Mouse (Mus musculus): ENCODE data around the gene AC140267.1. TPM values are rescaled to one million over a fixed set of nuclear protein-coding genes. Genes with fewer than 3 reads are reported as not detected.

Gene AC140267.1
- polyA plus RNA-seq, 1 experiment from 2014 or later, result 1.2 TPM

DNA sequence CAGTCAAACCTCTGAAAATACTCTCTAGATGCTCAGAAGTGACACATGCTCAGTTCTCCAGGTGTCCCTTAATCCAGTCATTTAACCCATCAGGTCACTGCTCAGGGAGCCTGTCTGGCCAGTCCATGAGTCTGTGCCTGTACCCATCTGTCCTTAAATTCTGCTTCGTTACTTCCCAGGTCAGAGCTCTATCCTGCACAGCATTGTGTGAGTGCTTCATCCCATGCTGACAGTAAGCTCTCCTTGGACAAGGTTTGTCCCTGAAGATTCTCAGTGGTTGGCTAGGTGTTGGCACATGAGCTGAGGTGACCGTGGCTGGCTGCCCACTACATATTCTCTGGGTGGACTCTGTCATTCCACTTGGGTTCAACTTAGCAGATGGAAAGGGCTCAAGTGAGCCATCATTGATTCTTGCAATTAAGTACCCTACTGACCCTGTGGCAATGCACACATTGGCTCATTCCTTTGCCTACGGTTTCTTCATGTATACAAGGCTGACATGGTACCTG is 29.5 kb upstream of the AC140267.1 start:
- 90% methylated on average over 3 of the region's 3 CpGs for WGBS
- H3K36me3 ChIP-seq (ENCODE audit: control insufficient read depth, insufficient read depth, low read length), result no peaks in the 10 kb centered on the region
- H3K4me1 ChIP-seq (ENCODE audit: control insufficient read depth, insufficient read depth, low read length), result no peaks in the 10 kb centered on the region
- H3K27ac ChIP-seq (ENCODE audit: low read length), result no peak overlapping the region
- no peak overlapping the region for H3K4me3 ChIP-seq (replicated peaks; ENCODE audit: low read length)
- no peak overlapping the region for H3K9ac ChIP-seq (ENCODE audit: low read length)
- H3K9me3 ChIP-seq (replicated peaks; ENCODE audit: control insufficient read depth, low read length), result no peaks in the 10 kb centered on the region
- ATAC-seq (ENCODE audit: insufficient read depth, low FRiP score), result no peak
- H3K27me3 ChIP-seq (ENCODE audit: control insufficient read depth, insufficient read depth, low read length), result no peaks in the 10 kb centered on the region
- H3K4me2 ChIP-seq (ENCODE audit: low read depth, low read length), result no peak overlapping the region

DNA sequence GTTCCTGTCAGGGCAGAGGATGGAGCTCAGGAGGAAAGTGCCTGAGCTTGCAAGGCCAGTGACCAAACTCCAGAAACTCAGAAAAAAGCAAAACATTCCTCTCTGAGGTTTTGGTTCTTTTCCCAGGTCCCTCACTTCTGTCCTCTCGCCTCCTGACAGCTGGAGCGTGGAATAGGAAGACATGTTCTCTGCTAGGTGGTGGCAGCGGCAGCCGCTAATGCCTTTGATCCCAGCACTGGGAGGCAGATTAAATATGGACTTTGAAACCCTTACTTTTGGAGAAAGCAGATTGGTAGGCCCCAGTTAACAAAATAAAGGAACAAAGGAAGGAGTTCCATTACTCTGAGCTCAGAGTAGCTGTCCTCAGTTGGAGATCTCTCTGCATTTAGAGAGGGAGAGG is 27.2 kb upstream of the AC140267.1 start:
- Histone ChIP-seq H3K9me3 (replicated peaks; ENCODE audit: control insufficient read depth, low read length) (no peaks in the 10 kb centered on the region), H3K27ac (ENCODE audit: low read length) (peak overlapping the region; percentile 48; the same call in 1 of the 2 replicates), H3K4me3 (replicated peaks; ENCODE audit: low read length) (no peak overlapping the region), H3K9ac (ENCODE audit: low read length) (no peak overlapping the region), H3K27me3 (ENCODE audit: control insufficient read depth, insufficient read depth, low read length) (no peaks in the 10 kb centered on the region), H3K4me1 (ENCODE audit: control insufficient read depth, insufficient read depth, low read length) (no peaks in the 10 kb centered on the region), H3K4me2 (ENCODE audit: low read depth, low read length) (0 out of 2 replicates have a peak overlapping the region, but pooled peaks have one; percentile 3), H3K36me3 (ENCODE audit: control insufficient read depth, insufficient read depth, low read length) (no peaks in the 10 kb centered on the region; the same call in 1 of the 2 replicates)
- 31% methylated on average over 4 of the region's 4 CpGs for WGBS
- ATAC-seq (ENCODE audit: insufficient read depth, low FRiP score), result no peak

- ATAC-seq (ENCODE audit: insufficient read depth, low FRiP score), result no peak
- H3K4me1 ChIP-seq (ENCODE audit: control insufficient read depth, insufficient read depth, low read length), result no peaks in the 10 kb centered on the region
- no peaks in the 10 kb centered on the region; the same call in 1 of the 2 replicates for H3K36me3 ChIP-seq (ENCODE audit: control insufficient read depth, insufficient read depth, low read length)
- H3K9me3 ChIP-seq (replicated peaks; ENCODE audit: control insufficient read depth, low read length), result no peaks in the 10 kb centered on the region
- no peak overlapping the region for H3K4me3 ChIP-seq (replicated peaks; ENCODE audit: low read length)
- H3K27me3 ChIP-seq (ENCODE audit: control insufficient read depth, insufficient read depth, low read length), result no peaks in the 10 kb centered on the region
- H3K9ac ChIP-seq (ENCODE audit: low read length), result no peak overlapping the region
- H3K27ac ChIP-seq (ENCODE audit: low read length), result no peak overlapping the region
- no peak overlapping the region for H3K4me2 ChIP-seq (ENCODE audit: low read depth, low read length)
Measured at GRCm38 (mm10) chr15:80213688-80214087, 21.9 kb upstream of the AC140267.1 start.

DNA sequence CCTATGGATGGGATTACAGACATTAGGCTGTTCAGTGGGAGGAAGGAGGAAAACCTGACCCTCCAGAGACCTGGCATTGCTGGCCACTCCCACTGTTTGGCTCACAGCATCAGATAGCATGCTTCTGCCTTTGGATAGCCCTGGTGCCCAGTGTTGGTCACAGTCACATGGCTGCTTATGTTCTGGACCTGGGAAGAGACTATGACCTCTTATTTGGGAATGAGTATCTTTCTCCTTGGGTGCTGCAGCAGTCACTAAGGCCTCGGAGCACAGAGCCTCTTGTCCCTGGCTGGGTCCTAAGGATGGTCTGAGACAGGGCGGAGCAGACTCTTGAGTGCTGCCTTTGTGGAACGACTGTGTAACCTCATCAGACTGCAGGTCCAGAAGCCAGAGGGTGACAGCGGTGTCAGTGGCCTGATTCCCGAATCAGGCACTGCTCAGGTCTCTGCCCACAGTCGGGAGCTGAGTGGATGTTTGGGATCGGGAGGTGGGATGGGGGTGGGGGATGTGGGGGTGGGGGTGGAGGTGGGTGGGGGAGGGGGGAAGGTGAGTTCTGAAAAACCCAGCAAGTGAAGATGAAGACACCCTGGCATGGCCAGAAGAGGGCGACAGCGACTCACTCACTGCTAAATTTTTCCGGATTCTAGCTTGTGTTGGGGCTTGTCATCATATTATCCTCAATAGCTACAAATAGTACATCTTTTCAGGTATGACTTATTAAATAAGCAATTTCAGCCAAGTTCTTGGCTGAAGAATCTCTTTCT is 19.7 kb upstream of the AC140267.1 start:
- Histone ChIP-seq H3K9me3 (replicated peaks; ENCODE audit: control insufficient read depth, low read length) (no peaks in the 10 kb centered on the region), H3K9ac (ENCODE audit: low read length) (no peak overlapping the region), H3K4me1 (ENCODE audit: control insufficient read depth, insufficient read depth, low read length) (peaks cover 8% of the 10 kb centered on the region; the same call in 1 of the 2 replicates), H3K36me3 (ENCODE audit: control insufficient read depth, insufficient read depth, low read length) (no peaks in the 10 kb centered on the region; the same call in 1 of the 2 replicates), H3K27me3 (ENCODE audit: control insufficient read depth, insufficient read depth, low read length) (no peaks in the 10 kb centered on the region), H3K27ac (ENCODE audit: low read length) (no peak overlapping the region), H3K4me2 (ENCODE audit: low read depth, low read length) (no peak overlapping the region), H3K4me3 (replicated peaks; ENCODE audit: low read length) (no peak overlapping the region)
- ATAC-seq (ENCODE audit: insufficient read depth, low FRiP score), result no peak
- WGBS, result 18% methylated on average over 10 of the region's 10 CpGs

GRCm38 (mm10) chr15:80216480-80216820 is 19.2 kb upstream of the AC140267.1 start:
- Histone ChIP-seq H3K27ac (ENCODE audit: low read length) (no peak overlapping the region), H3K9me3 (replicated peaks; ENCODE audit: control insufficient read depth, low read length) (no peaks in the 10 kb centered on the region), H3K36me3 (ENCODE audit: control insufficient read depth, insufficient read depth, low read length) (no peaks in the 10 kb centered on the region; the same call in 1 of the 2 replicates), H3K4me1 (ENCODE audit: control insufficient read depth, insufficient read depth, low read length) (peaks cover 8% of the 10 kb centered on the region; the same call in 1 of the 2 replicates), H3K4me3 (replicated peaks; ENCODE audit: low read length) (no peak overlapping the region), H3K27me3 (ENCODE audit: control insufficient read depth, insufficient read depth, low read length) (no peaks in the 10 kb centered on the region), H3K4me2 (ENCODE audit: low read depth, low read length) (no peak overlapping the region), H3K9ac (ENCODE audit: low read length) (no peak overlapping the region)
- no peak for ATAC-seq (ENCODE audit: insufficient read depth, low FRiP score)
- WGBS, result 62% methylated on average over 9 of the region's 9 CpGs

- no peak for ATAC-seq (ENCODE audit: insufficient read depth, low FRiP score)
- Histone ChIP-seq H3K4me3 (replicated peaks; ENCODE audit: low read length) (no peak overlapping the region), H3K9me3 (replicated peaks; ENCODE audit: control insufficient read depth, low read length) (no peaks in the 10 kb centered on the region), H3K36me3 (ENCODE audit: control insufficient read depth, insufficient read depth, low read length) (no peaks in the 10 kb centered on the region; the same call in 1 of the 2 replicates), H3K4me2 (ENCODE audit: low read depth, low read length) (no peak overlapping the region), H3K9ac (ENCODE audit: low read length) (no peak overlapping the region), H3K4me1 (ENCODE audit: control insufficient read depth, insufficient read depth, low read length) (peaks cover 8% of the 10 kb centered on the region; the same call in 1 of the 2 replicates), H3K27ac (ENCODE audit: low read length) (no peak overlapping the region), H3K27me3 (ENCODE audit: control insufficient read depth, insufficient read depth, low read length) (no peaks in the 10 kb centered on the region)
- WGBS, result 88% methylated on average over 10 of the region's 10 CpGs
Measured at GRCm38 (mm10) chr15:80217476-80217875, 18.2 kb upstream of the AC140267.1 start.

DNA sequence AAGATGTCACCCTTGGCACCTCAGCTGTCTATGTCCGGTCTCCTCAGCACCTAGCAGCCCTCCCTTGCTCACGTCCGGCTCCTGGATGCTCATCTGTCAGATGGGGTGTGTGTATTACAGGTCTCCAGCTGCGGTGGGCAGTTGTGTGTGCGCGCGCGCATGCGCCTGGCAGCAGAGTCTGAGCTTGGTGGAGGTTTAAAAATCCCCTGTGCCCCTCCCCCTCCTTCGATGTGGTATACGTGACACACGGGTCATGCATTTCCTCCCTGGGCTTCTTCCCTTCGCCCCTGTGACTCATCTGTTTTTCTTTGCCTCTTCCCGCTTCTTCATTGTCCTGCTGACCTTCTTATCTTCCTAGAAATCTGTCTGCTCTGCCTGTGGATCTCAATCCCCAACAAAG is 16.4 kb upstream of the AC140267.1 start:
- peak overlapping the region; percentile 42; the same call in 1 of the 2 replicates for H3K9ac ChIP-seq (ENCODE audit: low read length)
- H3K36me3 ChIP-seq (ENCODE audit: control insufficient read depth, insufficient read depth, low read length), result no peaks in the 10 kb centered on the region
- ATAC-seq (ENCODE audit: insufficient read depth, low FRiP score), result peak; percentile 34; the same call in 1 of the 2 replicates
- H3K4me1 ChIP-seq (ENCODE audit: control insufficient read depth, insufficient read depth, low read length), result peaks cover 8% of the 10 kb centered on the region; the same call in 1 of the 2 replicates
- H3K27ac ChIP-seq (ENCODE audit: low read length), result peak overlapping the region; percentile 21; the same call in 1 of the 2 replicates
- no peak overlapping the region for H3K4me3 ChIP-seq (replicated peaks; ENCODE audit: low read length)
- 21% methylated on average over 14 of the region's 14 CpGs for WGBS
- no peaks in the 10 kb centered on the region for H3K27me3 ChIP-seq (ENCODE audit: control insufficient read depth, insufficient read depth, low read length)
- H3K9me3 ChIP-seq (replicated peaks; ENCODE audit: control insufficient read depth, low read length), result no peaks in the 10 kb centered on the region
- peak overlapping the region; percentile 21; the same call in 1 of the 2 replicates for H3K4me2 ChIP-seq (ENCODE audit: low read depth, low read length)

- H3K4me3 ChIP-seq (replicated peaks; ENCODE audit: low read length), result no peak overlapping the region
- H3K9me3 ChIP-seq (replicated peaks; ENCODE audit: control insufficient read depth, low read length), result no peaks in the 10 kb centered on the region
- 56% methylated on average over 4 of the region's 4 CpGs for WGBS
- no peaks in the 10 kb centered on the region for H3K36me3 ChIP-seq (ENCODE audit: control insufficient read depth, insufficient read depth, low read length)
- H3K27me3 ChIP-seq (ENCODE audit: control insufficient read depth, insufficient read depth, low read length), result no peaks in the 10 kb centered on the region
- ATAC-seq (ENCODE audit: insufficient read depth, low FRiP score), result no peak
- peak overlapping the region; percentile 21; the same call in 1 of the 2 replicates for H3K27ac ChIP-seq (ENCODE audit: low read length)
- H3K4me2 ChIP-seq (ENCODE audit: low read depth, low read length), result 0 out of 2 replicates have a peak overlapping the region, but pooled peaks have one; percentile 21
- H3K4me1 ChIP-seq (ENCODE audit: control insufficient read depth, insufficient read depth, low read length), result peaks cover 8% of the 10 kb centered on the region; the same call in 1 of the 2 replicates
- peak overlapping the region; percentile 42; the same call in 1 of the 2 replicates for H3K9ac ChIP-seq (ENCODE audit: low read length)
Measured at GRCm38 (mm10) chr15:80219705-80220657, 15.7 kb upstream of the AC140267.1 start.

Data from stomach, embryonic 16.5 days (tissue).